Comparison of ENCODE assay signal across 41 mouse cellular contexts in genomic region chrX:134221856-134222255, GRCm38 (mm10). TPM values are rescaled to one million over a fixed set of nuclear protein-coding genes. Genes with fewer than 3 reads are reported as not detected.
"Had no signal": no experiment of that assay in that cellular context is flagged by ENCODE, and none has a peak within 500 bp of the region (broad histone marks: within the 10 kb centered on the region; RNA-seq: fewer than 3 reads in every experiment).

Nox1 (minus strand) TSS chrX:134221956.

- H3K4me2 ChIP-seq: heart, embryonic 11.5 days; heart, embryonic 12.5 days; heart, embryonic 13.5 days; heart, embryonic 15.5 days; hindbrain, embryonic 12.5 days; hindbrain, embryonic 13.5 days; hindbrain, embryonic 14.5 days; hindbrain, embryonic 15.5 days; intestine, embryonic 15.5 days; kidney, embryonic 15.5 days had no signal

- H3K4me1 ChIP-seq: heart, embryonic 10.5 days; heart, embryonic 12.5 days; heart, embryonic 15.5 days; hindbrain, embryonic 10.5 days; hindbrain, embryonic 12.5 days; hindbrain, embryonic 13.5 days; hindbrain, embryonic 15.5 days; intestine, embryonic 15.5 days; kidney, embryonic 15.5 days had no signal

- H3K4me3 ChIP-seq: heart, embryonic 10.5 days; heart, embryonic 12.5 days; heart, embryonic 13.5 days; heart, embryonic 15.5 days; hindbrain, embryonic 10.5 days; hindbrain, embryonic 12.5 days; hindbrain, embryonic 13.5 days; hindbrain, embryonic 15.5 days; intestine, embryonic 15.5 days; kidney, embryonic 15.5 days; layer of hippocampus, adult 2 months; left cerebral cortex, adult 2 months had no signal

- DNase-seq: heart, postnatal 10 days; heart, postnatal 14 days; heart, postnatal 36 days; heart, postnatal 4 days; kidney, adult 11 months; kidney, adult 18-20 months; kidney, adult 8-10 months; kidney, adult 9 months; kidney, postnatal 10 days; kidney, postnatal 25 days; kidney, postnatal 36 days; kidney, postnatal 4 days; layer of hippocampus, adult 9-11 months; layer of hippocampus, postnatal 36 days had no signal

- H3K36me3 ChIP-seq: heart, embryonic 15.5 days; hindbrain, embryonic 10.5 days; hindbrain, embryonic 12.5 days; hindbrain, embryonic 13.5 days; hindbrain, embryonic 15.5 days; intestine, embryonic 15.5 days had no signal

- H3K9me3 ChIP-seq: heart, embryonic 10.5 days; heart, embryonic 12.5 days; heart, embryonic 13.5 days; heart, embryonic 15.5 days; hindbrain, embryonic 10.5 days; hindbrain, embryonic 12.5 days; hindbrain, embryonic 13.5 days; hindbrain, embryonic 15.5 days; intestine, embryonic 15.5 days; kidney, embryonic 15.5 days had no signal

- H3K27ac ChIP-seq: heart, embryonic 10.5 days; heart, embryonic 13.5 days; heart, embryonic 15.5 days; hindbrain, embryonic 10.5 days; hindbrain, embryonic 12.5 days; hindbrain, embryonic 13.5 days; hindbrain, embryonic 14.5 days; hindbrain, embryonic 15.5 days; hindbrain, postnatal 0 days; intestine, embryonic 15.5 days; kidney, embryonic 15.5 days; kidney, postnatal 0 days; layer of hippocampus, adult 2 months; left cerebral cortex, adult 2 months had no signal

- H3K27me3 ChIP-seq: heart, embryonic 12.5 days; heart, embryonic 13.5 days; heart, embryonic 15.5 days; hindbrain, embryonic 15.5 days; intestine, embryonic 15.5 days had no signal

- ATAC-seq: hindbrain, embryonic 16.5 days; hindbrain, postnatal 0 days; inflammation-experienced regulatory T-cells, adult 6 months; intestine, embryonic 15.5 days; intestine, embryonic 16.5 days; intestine, postnatal 0 days had no signal

- H3K9ac ChIP-seq: heart, embryonic 12.5 days; heart, embryonic 13.5 days; heart, embryonic 15.5 days; hindbrain, embryonic 12.5 days; hindbrain, embryonic 13.5 days; hindbrain, embryonic 14.5 days; hindbrain, embryonic 15.5 days; intestine, embryonic 15.5 days; kidney, embryonic 15.5 days had no signal

RNA-seq across cellular contexts. Expression of gene Nox1, which starts in this region (rescaled TPM):
- total RNA-seq: heart, postnatal 10 days; heart, postnatal 14 days; hindbrain, postnatal 0 days; layer of hippocampus, adult 18-20 months; layer of hippocampus, adult 8-10 months; layer of hippocampus, postnatal 10 days; layer of hippocampus, postnatal 14 days; layer of hippocampus, postnatal 25 days; layer of hippocampus, postnatal 36 days; left cerebral cortex, adult 18-20 months; left cerebral cortex, adult 2 months had no signal
- polyA plus RNA-seq: hindbrain, embryonic 11.5 days; hindbrain, embryonic 15.5 days; kidney, embryonic 15.5 days had no signal
